Mouse (Mus musculus) lung, adult 2 months (tissue): ENCODE data around the gene Thbs1.

Experiments
- CTCF ChIP-seq: fragments of 200-500 bp; IDR thresholded peaks from 2 replicates; pipeline ENCODE4 v1.5.1; 2011; ENCODE audit warnings: mild to moderate bottlenecking, low read length, control low read depth; ENCODE audit not compliant: insufficient read depth
- POLR2A ChIP-seq: fragments of 200-500 bp; IDR thresholded peaks from 2 replicates; pipeline ENCODE4 v1.6.1; 2011; ENCODE audit warnings: low read depth, mild to moderate bottlenecking, control low read depth, low read length, borderline replicate concordance; ENCODE audit errors: extremely low read depth

- TF ChIP-seq POLR2A (no peak), CTCF (no peak)
These were observed 27.0 kb upstream of the Thbs1 start for GRCm38 (mm10) chr2:118084693-118085092.
